Mouse (Mus musculus) bone marrow macrophage, adult 2 months (primary cell): ENCODE measurements at regions not wholly inside any gene's neighbourhood (a gene's known extent, or its start where the extent isn't known, plus 50 kb on each side); places are given as distances from the start of the nearest gene placed in this dataset.

Experiments used
- CTCF ChIP-seq: IDR thresholded peaks from 2 replicates; pipeline ENCODE4 v1.5.1; 2012; ENCODE audit warnings: low read depth, mild to moderate bottlenecking, low read length, moderate library complexity
- POLR2A ChIP-seq: IDR thresholded peaks from 2 replicates; pipeline ENCODE4 v1.6.1; 2012; ENCODE audit warnings: mild to moderate bottlenecking, low read depth, low read length, borderline replicate concordance

DNA sequence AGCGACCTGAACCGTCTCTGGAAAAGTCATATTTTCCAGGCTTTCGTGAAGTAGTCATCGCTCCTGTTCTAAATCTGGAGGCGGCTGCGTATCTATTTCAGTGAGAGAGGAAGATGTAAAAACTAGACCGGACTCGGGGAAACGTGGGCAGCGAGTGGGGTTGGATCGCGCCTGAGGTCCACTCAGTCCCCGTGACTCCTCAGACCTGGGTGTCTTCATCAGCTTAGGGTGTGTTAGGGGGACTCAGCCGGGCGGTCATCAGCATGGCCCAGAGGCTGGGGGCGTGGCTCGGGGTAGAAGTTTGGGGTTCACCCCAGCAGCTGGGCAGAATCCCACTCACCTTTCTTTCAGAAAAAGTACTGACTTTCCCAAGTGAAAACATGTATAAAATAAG, 85.6 kb upstream of the Arid1b start:
- no peak for TF ChIP-seq POLR2A
- TF ChIP-seq CTCF: no peak
